10 mouse cellular contexts compared by ENCODE assay signal in the genomic region with DNA sequence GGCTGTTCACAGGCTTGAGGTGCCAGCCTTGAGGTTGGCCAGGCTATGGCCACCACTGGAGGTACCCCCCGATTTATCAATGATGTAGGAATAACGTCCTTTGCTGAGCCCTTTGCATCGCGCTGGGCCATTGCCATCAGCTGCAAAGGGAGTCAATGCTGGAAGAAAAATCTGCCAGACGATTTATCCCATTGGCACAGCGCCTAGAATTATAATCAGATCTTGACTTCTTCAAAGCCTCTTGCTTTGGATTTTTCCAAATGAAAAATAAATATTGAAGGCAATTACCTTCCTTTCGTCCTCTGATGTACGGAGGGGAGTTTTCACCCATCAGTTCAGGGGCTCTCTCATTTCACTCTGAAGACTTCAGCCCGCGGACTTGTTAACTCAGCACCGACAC.
A peak's percentile ranks its signal among the peaks of the same experiment; 100 is the strongest.
DNase-seq lines count a peak whose midpoint lies in the region; ATAC-seq lines count a peak whose summit lies in the region.
"Had no signal": no experiment of that assay in that cellular context is flagged by ENCODE, and none has a peak within 500 bp of the region (broad histone marks: within the 10 kb centered on the region; RNA-seq: fewer than 3 reads in every experiment).

No protein-coding gene starts in this region.

- no peak for ATAC-seq in embryonic facial prominence, embryonic 13.5 days (ENCODE audit: insufficient number of reproducible peaks, insufficient read depth, low FRiP score, low TSS enrichment, low read depth)
- no peak for ATAC-seq in intestine, embryonic 15.5 days

- H3K9ac ChIP-seq in embryonic facial prominence, embryonic 13.5 days: no peak overlapping the region
- H3K9ac ChIP-seq in intestine, embryonic 15.5 days: no peak overlapping the region

- no peaks in the 10 kb centered on the region for H3K9me3 ChIP-seq in embryonic facial prominence, embryonic 13.5 days
- H3K9me3 ChIP-seq in embryonic facial prominence, embryonic 10.5 days: no peaks in the 10 kb centered on the region
- no peaks in the 10 kb centered on the region for H3K9me3 ChIP-seq in intestine, embryonic 15.5 days

- H3K27ac ChIP-seq in embryonic facial prominence, embryonic 13.5 days: no peak overlapping the region
- H3K27ac ChIP-seq in embryonic facial prominence, embryonic 10.5 days (replicated peaks): no peak overlapping the region
- H3K27ac ChIP-seq in intestine, embryonic 15.5 days: no peak overlapping the region
- H3K27ac ChIP-seq: macrophage had no signal

- peaks cover 12% of the 10 kb centered on the region; the same call in 1 of the 2 replicates for H3K27me3 ChIP-seq in embryonic facial prominence, embryonic 13.5 days
- H3K27me3 ChIP-seq in embryonic facial prominence, embryonic 10.5 days (replicated peaks; ENCODE audit: low read depth, poor library complexity, severe bottlenecking): peaks cover 27% of the 10 kb centered on the region
- 0 out of 2 replicates have a peak, but pooled peaks cover 2% of the 10 kb centered on the region for H3K27me3 ChIP-seq in intestine, embryonic 15.5 days (replicated peaks)
- H3K27me3 ChIP-seq: CH12.LX had no signal

- peak overlapping the region; percentile 6; the same call in 1 of the 2 replicates for H3K4me3 ChIP-seq in embryonic facial prominence, embryonic 13.5 days
- H3K4me3 ChIP-seq in embryonic facial prominence, embryonic 10.5 days: no peak overlapping the region
- no peak overlapping the region for H3K4me3 ChIP-seq in intestine, embryonic 15.5 days (replicated peaks)

- H3K36me3 ChIP-seq in embryonic facial prominence, embryonic 13.5 days: no peaks in the 10 kb centered on the region
- H3K36me3 ChIP-seq in embryonic facial prominence, embryonic 10.5 days (replicated peaks): no peaks in the 10 kb centered on the region
- H3K36me3 ChIP-seq in intestine, embryonic 15.5 days: no peaks in the 10 kb centered on the region

- peak overlapping the region; percentile 41 for H3K4me2 ChIP-seq in embryonic facial prominence, embryonic 13.5 days
- H3K4me2 ChIP-seq in intestine, embryonic 15.5 days (replicated peaks): peak overlapping the region; percentile 33; the same call in 1 of the 2 replicates

- DNase-seq in embryonic facial prominence, embryonic 10.5 days (ENCODE audit: low spot score): no peak
- DNase-seq in kidney, postnatal 10 days: peak; percentile 34
- no peak for DNase-seq in kidney, postnatal 25 days
- DNase-seq in 3T3-L1 (ENCODE audit: low read depth, low spot score): peak; percentile 16
- no peak for DNase-seq in natural killer cell, adult 2 months (ENCODE audit: low spot score in 2 of 2)
- DNase-seq in thymus, postnatal 4 days: no peak

- H3K4me1 ChIP-seq in embryonic facial prominence, embryonic 13.5 days: peaks cover 16% of the 10 kb centered on the region
- H3K4me1 ChIP-seq in embryonic facial prominence, embryonic 10.5 days: peaks cover 14% of the 10 kb centered on the region
- 0 out of 2 replicates have a peak, but pooled peaks cover 3% of the 10 kb centered on the region for H3K4me1 ChIP-seq in intestine, embryonic 15.5 days (replicated peaks)

- WGBS in embryonic facial prominence, embryonic 13.5 days: 52% methylated on average over 11 of the region's 11 CpGs
- 80% methylated on average over 11 of the region's 11 CpGs for WGBS in embryonic facial prominence, embryonic 10.5 days
- WGBS in intestine, embryonic 15.5 days: 56% methylated on average over 11 of the region's 11 CpGs

Comparison
In these comparisons a context has a peak if more than half of its experiments do, and no peak if none do; other contexts are left out.
1. DNase-seq: peak in kidney, postnatal 10 days (single experiment) and 3T3-L1 (single experiment); none in embryonic facial prominence, embryonic 10.5 days (single experiment), kidney, postnatal 25 days (0 of 2), natural killer cell, adult 2 months (0 of 2) and thymus, postnatal 4 days (single experiment).